Mouse (Mus musculus): ENCODE measurements at regions not wholly inside any gene's neighbourhood (a gene's known extent, or its start where the extent isn't known, plus 50 kb on each side); places are given as distances from the start of the nearest gene placed in this dataset.

DNA sequence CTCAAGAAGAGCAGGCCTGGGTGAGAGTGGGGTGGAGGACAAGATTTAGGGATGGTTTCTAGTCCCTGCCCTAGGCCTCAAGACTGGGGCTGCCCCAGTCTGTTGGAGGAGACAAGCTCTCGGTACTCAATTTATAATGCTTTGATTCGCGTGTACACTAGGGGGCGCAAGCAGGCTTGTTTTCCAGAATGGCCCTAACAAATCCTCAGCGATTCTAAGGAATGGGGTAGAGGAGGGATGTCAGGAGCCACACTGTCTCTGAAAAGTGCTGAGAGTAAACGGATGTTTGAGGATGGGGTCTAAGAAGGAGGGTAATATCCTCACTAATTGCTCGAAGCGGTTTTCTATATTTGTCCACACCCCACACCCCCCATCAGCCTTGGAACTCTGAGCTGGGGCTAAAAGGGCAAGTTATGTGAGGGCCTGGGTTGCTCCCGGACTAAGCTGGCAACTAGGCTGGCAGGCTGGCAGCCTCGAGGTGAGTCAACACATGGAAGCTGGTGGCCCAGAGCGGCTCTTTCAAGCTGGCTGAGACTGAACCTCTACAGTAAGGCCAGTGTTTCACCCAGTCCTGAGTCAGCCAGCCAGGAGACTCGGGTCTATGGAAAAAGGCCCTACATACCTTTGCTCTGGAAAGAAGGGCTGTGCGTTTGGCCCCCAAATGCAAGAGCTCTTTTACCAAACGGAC, 176.7 kb downstream of the Ttc8 start:
- TF ChIP-seq HCFC1 (IDR thresholded peaks at IDR 0.05; ENCODE audit: borderline replicate concordance, insufficient read depth, low read length): no peak
- no peak for TF ChIP-seq MAFK (IDR thresholded peaks at IDR 0.05; ENCODE audit: insufficient read depth, low read depth, low read length)
- no peak for TF ChIP-seq ZNF384 (IDR thresholded peaks at IDR 0.05; ENCODE audit: low read depth, low read length)
